Mouse (Mus musculus) kidney, postnatal 0 days (tissue): ENCODE data around the gene Shroom3. TPM values are rescaled to one million over a fixed set of nuclear protein-coding genes. Genes with fewer than 3 reads are reported as not detected.

Experiments used
- ATAC-seq: fragments of 200-750 bp; cut with Nextera tagmentation; replicated peaks from 2 replicates; pipeline ENCODE4 v1.8.0; 2017; ENCODE audit warnings: low read depth, moderate number of reproducible peaks, moderate TSS enrichment, moderate library complexity; ENCODE audit not compliant: low FRiP score
- DNase-seq: peaks from one replicate; pipeline ENCODE4 v3.0.0-alpha.2; 2016; ENCODE audit warnings: low spot score
- H3K27ac ChIP-seq: fragments of 300-500 bp; sonication (generic); 2 replicates; pipeline ENCODE4 v1.5.1; 2014; ENCODE audit warnings: mild to moderate bottlenecking
- H3K27me3 ChIP-seq: fragments of 300-500 bp; sonication (generic); 2 replicates; pipeline ENCODE4 v1.6.1; 2014; ENCODE audit warnings: low read length, mixed read lengths; ENCODE audit not compliant: insufficient read depth
- H3K36me3 ChIP-seq: fragments of 300-500 bp; sonication (generic); 2 replicates; pipeline ENCODE4 v1.6.1; 2014; ENCODE audit warnings: low read length, mixed read lengths; ENCODE audit not compliant: insufficient read depth
- H3K4me1 ChIP-seq: fragments of 300-500 bp; sonication (generic); replicated peaks from 2 replicates; pipeline ENCODE4 v1.6.1; 2014; ENCODE audit warnings: antibody characterized with exemption, low read length, mixed read lengths; ENCODE audit not compliant: insufficient read depth
- H3K4me2 ChIP-seq: fragments of 300-500 bp; sonication (generic); 2 replicates; pipeline ENCODE4 v1.6.1; 2014; ENCODE audit warnings: mild to moderate bottlenecking, low read length, moderate library complexity, mixed read lengths
- H3K4me3 ChIP-seq: fragments of 300-500 bp; sonication (generic); replicated peaks from 2 replicates; pipeline ENCODE4 v1.5.1; 2014; ENCODE audit warnings: low read depth, low read length
- H3K9ac ChIP-seq: fragments of 300-500 bp; sonication (generic); 2 replicates; pipeline ENCODE4 v1.6.1; 2014; ENCODE audit warnings: low read depth, low read length
- H3K9me3 ChIP-seq: fragments of 300-500 bp; sonication (generic); replicated peaks from 2 replicates; pipeline ENCODE4 v1.6.1; 2016; ENCODE audit warnings: low read length, inconsistent platforms, mixed read lengths
- CTCF ChIP-seq: IDR thresholded peaks from 2 replicates; pipeline ENCODE4 v1.5.1; 2016; ENCODE audit warnings: antibody characterized with exemption, low read depth, mild to moderate bottlenecking, moderate library complexity
- WGBS: fragments of 180-500 bp; shearing (Covaris S2); extraction: QIAGEN DNeasy Blood & Tissue Kit; methylation state at CpG from one replicate; pipeline ENCODE4 v1.1.7; 2014; 5-methylcytosine and 5-hydroxymethylcytosine counted together
- polyA plus RNA-seq: library from polyadenylated mRNA; unstranded; fragments of >200 nt; fragmentation: Nextera tagmentation; extraction: Ambion mirVana; gene quantifications from 2 replicates; pipeline ENCODE4 v1.2.1, GENCODE M21; 2015

The Shroom3 gene
- polyA plus RNA-seq, 1 experiment from 2014 or later: 6.7 TPM

DNA sequence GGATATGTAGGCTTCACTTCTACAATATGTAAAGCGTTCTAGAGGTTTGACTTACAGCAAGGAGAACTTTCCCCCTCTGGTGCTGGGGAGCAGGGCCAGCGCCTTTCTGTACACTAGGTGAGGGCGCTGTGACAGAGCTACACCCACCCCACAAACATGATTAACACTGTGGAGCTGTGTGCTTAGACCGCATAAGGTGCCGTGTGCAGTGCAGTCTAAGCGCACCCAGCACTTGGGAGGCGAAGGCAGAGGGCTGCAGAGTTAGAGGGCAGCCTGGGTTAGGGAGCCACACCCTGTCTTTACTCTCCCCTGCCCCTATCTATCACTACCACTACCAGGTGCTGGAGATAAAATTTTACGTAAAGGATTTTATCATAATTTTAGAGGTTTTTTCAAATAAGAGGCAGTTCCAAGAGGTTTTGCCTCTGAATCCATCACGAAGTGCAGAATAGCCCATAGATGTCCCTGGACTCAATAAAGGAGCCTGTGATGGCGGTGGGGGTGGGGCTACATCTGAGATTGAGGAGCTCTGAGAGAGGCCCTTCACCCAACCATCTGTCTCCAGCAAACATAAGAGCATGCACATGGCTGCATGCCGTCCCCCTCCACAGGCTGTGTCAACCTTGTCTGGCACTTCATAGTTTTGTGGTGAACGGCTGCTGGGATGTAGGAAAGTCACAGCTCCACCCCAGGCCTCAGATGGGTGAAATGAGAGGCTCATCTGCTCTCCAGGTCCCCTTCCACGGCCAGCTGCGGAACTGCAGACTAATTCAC is 265.9 kb downstream of the Shroom3 start:
- DNase-seq (no peak), ATAC-seq (no peak)
- H3K27me3 ChIP-seq: no peaks in the 10 kb centered on the region
- H3K36me3 ChIP-seq: peaks cover 26% of the 10 kb centered on the region
- no peaks in the 10 kb centered on the region for H3K4me1 ChIP-seq
- whole genome bisulfite sequencing: 70% methylated on average over 14 of the region's 14 CpGs
- no peaks in the 10 kb centered on the region for H3K9me3 ChIP-seq
- no peak for TF ChIP-seq CTCF
- H3K4me3 ChIP-seq: no peak overlapping the region
- no peak overlapping the region for H3K4me2 ChIP-seq
- H3K9ac ChIP-seq: no peak overlapping the region
- no peak overlapping the region for H3K27ac ChIP-seq

GRCm38 (mm10) chr5:92950583-92950982 is 267.3 kb downstream of the Shroom3 start:
- DNase-seq (no peak), ATAC-seq (no peak)
- no peak overlapping the region for H3K4me3 ChIP-seq
- no peaks in the 10 kb centered on the region for H3K27me3 ChIP-seq
- H3K9me3 ChIP-seq: no peaks in the 10 kb centered on the region
- H3K36me3 ChIP-seq: peaks cover 31% of the 10 kb centered on the region
- H3K9ac ChIP-seq: no peak overlapping the region
- no peaks in the 10 kb centered on the region for H3K4me1 ChIP-seq
- H3K27ac ChIP-seq: no peak overlapping the region
- 90% methylated on average over 14 of the region's 14 CpGs for WGBS
- no peak overlapping the region for H3K4me2 ChIP-seq
- TF ChIP-seq CTCF: no peak

GRCm38 (mm10) chr5:92951079-92951478 is 267.8 kb downstream of the Shroom3 start:
- DNase-seq (no peak), ATAC-seq (no peak)
- no peak overlapping the region for H3K4me2 ChIP-seq
- H3K36me3 ChIP-seq: peaks cover 36% of the 10 kb centered on the region
- no peak for TF ChIP-seq CTCF
- no peaks in the 10 kb centered on the region for H3K27me3 ChIP-seq
- no peaks in the 10 kb centered on the region for H3K4me1 ChIP-seq
- 96% methylated on average over 14 of the region's 14 CpGs for WGBS
- no peak overlapping the region for H3K9ac ChIP-seq
- H3K27ac ChIP-seq: no peak overlapping the region
- no peaks in the 10 kb centered on the region for H3K9me3 ChIP-seq
- H3K4me3 ChIP-seq: no peak overlapping the region

DNA sequence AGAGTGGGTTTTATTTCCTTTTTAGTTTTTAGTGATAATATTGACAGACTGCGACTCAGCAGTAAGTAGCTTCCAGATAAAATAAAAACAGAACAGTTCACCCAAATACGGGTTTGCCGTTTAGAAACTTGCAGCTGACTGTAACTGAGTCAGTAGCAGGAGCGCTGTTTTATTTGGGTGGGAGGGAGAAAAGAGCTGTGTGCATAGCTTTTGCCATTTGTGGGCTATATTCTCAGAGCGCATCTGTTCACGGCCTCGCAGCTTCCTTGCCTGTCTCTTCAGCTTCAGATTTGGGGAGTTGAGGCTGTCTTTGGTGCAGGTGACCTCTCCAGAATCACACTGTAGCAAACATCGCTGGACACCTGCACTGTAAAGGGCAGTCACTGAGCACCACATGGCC is 270.6 kb downstream of the Shroom3 start:
- no peak for TF ChIP-seq CTCF
- WGBS: 81% methylated on average over 8 of the region's 8 CpGs
- Histone ChIP-seq H3K27me3 (no peaks in the 10 kb centered on the region), H3K27ac (no peak overlapping the region), H3K4me3 (no peak overlapping the region), H3K4me1 (no peaks in the 10 kb centered on the region), H3K36me3 (peaks cover 47% of the 10 kb centered on the region), H3K4me2 (no peak overlapping the region), H3K9ac (no peak overlapping the region), H3K9me3 (no peaks in the 10 kb centered on the region)
- ATAC-seq (no peak), DNase-seq (no peak)

DNA sequence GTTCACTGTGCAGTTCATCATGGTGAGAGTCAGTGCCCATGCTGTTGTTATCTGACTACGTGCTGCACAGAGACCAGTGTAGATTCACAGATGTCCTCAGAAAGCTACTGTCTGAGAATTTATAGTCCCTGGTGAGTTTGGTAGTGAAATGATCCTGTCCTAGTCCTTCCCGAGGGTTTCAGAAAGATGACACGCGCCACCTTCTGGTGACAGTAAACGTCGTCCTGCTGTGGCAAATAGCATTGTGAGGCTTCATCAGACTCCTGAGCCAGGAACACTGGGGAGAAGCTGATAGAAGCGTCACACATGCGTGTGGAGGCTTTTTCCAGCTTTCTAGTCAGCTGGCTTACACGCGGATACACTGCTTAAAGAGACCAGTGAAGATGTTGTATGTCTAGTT is 271.1 kb downstream of the Shroom3 start:
- ATAC-seq (no peak), DNase-seq (peak; percentile 89)
- Histone ChIP-seq H3K27ac (no peak overlapping the region), H3K9ac (no peak overlapping the region), H3K4me1 (no peaks in the 10 kb centered on the region), H3K27me3 (no peaks in the 10 kb centered on the region), H3K4me2 (no peak overlapping the region), H3K4me3 (no peak overlapping the region), H3K9me3 (no peaks in the 10 kb centered on the region), H3K36me3 (peaks cover 49% of the 10 kb centered on the region)
- 27% methylated on average over 10 of the region's 10 CpGs for WGBS
- TF ChIP-seq CTCF: peak; percentile 86

DNA sequence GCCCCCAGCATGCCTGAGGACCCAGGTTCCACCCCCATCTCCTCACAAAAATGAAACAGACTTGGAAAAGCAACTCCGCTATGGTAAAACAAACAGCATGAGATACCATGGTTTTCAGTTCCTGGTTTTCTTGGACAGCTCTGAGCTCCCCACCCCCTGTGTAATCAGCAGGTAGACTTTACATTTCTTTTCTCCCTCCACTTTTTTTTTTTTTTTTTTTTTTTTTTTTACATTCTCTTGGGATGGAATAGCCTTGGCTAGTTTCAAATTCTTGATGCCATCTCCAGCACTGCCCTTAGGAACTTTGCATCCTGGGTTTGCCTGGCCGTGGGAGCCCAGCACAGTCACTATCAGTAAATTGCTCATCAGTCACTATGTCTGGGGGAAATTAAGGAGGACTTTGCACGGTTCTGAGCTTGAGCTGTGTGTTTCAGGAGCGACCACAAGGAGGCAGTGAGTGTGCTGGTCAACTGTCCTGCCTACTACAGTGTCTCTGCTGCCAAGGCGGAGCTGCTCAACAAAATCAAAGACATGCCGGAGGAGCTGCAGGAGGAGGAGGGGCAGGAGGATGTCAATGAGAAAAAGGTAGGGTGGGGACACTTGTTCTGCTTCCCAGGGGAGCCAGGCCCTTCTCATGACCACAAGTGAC is 271.7 kb downstream of the Shroom3 start:
- DNase-seq: peak; percentile 76
- Histone ChIP-seq H3K9me3 (no peaks in the 10 kb centered on the region), H3K4me1 (no peaks in the 10 kb centered on the region), H3K4me2 (no peak overlapping the region), H3K36me3 (peaks cover 49% of the 10 kb centered on the region), H3K4me3 (no peak overlapping the region), H3K27me3 (no peaks in the 10 kb centered on the region), H3K9ac (no peak overlapping the region), H3K27ac (no peak overlapping the region)
- TF ChIP-seq CTCF: peak; percentile 72
- peak; percentile 70; the same call in 1 of the 2 replicates for ATAC-seq
- 49% methylated on average over 6 of the region's 6 CpGs for WGBS
